Mouse (Mus musculus): ENCODE measurements at regions not wholly inside any gene's neighbourhood (a gene's known extent, or its start where the extent isn't known, plus 50 kb on each side); places are given as distances from the start of the nearest gene placed in this dataset.

- no peaks in the 10 kb centered on the region for H3K36me3 ChIP-seq
- WGBS: 77% methylated on average over 7 of the region's 7 CpGs
These were observed 653.9 kb downstream of the Fat4 start for GRCm38 (mm10) chr3:39540530-39541118.

GRCm38 (mm10) chr3:39559460-39560041 is 672.8 kb downstream of the Fat4 start:
- Histone ChIP-seq H3K27ac (no peak overlapping the region), H3K4me1 (no peaks in the 10 kb centered on the region), H3K36me3 (no peaks in the 10 kb centered on the region), H3K9me3 (no peaks in the 10 kb centered on the region), H3K27me3 (replicated peaks) (no peaks in the 10 kb centered on the region), H3K4me3 (no peak overlapping the region), H3K4me2 (replicated peaks) (no peak overlapping the region), H3K9ac (no peak overlapping the region)
- 87% methylated on average over 3 of the region's 3 CpGs for WGBS
- no peak for ATAC-seq (ENCODE audit: low FRiP score, low read depth)

More at GRCm38 (mm10) chr3:39540530-39541118, 653.9 kb downstream of the Fat4 start:
- Histone ChIP-seq H3K4me2 (replicated peaks) (no peak overlapping the region), H3K4me3 (no peak overlapping the region), H3K4me1 (no peaks in the 10 kb centered on the region), H3K9ac (no peak overlapping the region), H3K27me3 (replicated peaks) (no peaks in the 10 kb centered on the region), H3K27ac (no peak overlapping the region), H3K9me3 (no peaks in the 10 kb centered on the region)
- ATAC-seq (ENCODE audit: low FRiP score, low read depth): no peak

GRCm38 (mm10) chr3:39560951-39561350 is 674.2 kb downstream of the Fat4 start:
- H3K27me3 ChIP-seq (replicated peaks): no peaks in the 10 kb centered on the region
- no peak overlapping the region for H3K4me3 ChIP-seq
- 43% methylated on average over 1 of the region's 1 CpGs for WGBS
- no peaks in the 10 kb centered on the region for H3K4me1 ChIP-seq
- H3K27ac ChIP-seq: no peak overlapping the region
- no peak overlapping the region for H3K4me2 ChIP-seq (replicated peaks)
- no peaks in the 10 kb centered on the region for H3K36me3 ChIP-seq
- no peak overlapping the region for H3K9ac ChIP-seq
- H3K9me3 ChIP-seq: no peaks in the 10 kb centered on the region
- no peak for ATAC-seq (ENCODE audit: low FRiP score, low read depth)

GRCm38 (mm10) chr3:39571444-39572237 is 684.9 kb downstream of the Fat4 start:
- no peak for ATAC-seq (ENCODE audit: low FRiP score, low read depth)
- 79% methylated on average over 5 of the region's 5 CpGs for WGBS
- H3K4me2 ChIP-seq (replicated peaks): no peak overlapping the region

GRCm38 (mm10) chr3:39575200-39575599 is 688.5 kb downstream of the Fat4 start:
- no peak for ATAC-seq (ENCODE audit: low FRiP score, low read depth)
- 77% methylated on average over 3 of the region's 3 CpGs for WGBS
- H3K9me3 ChIP-seq: no peaks in the 10 kb centered on the region
- no peaks in the 10 kb centered on the region for H3K4me1 ChIP-seq
- no peak overlapping the region for H3K4me2 ChIP-seq (replicated peaks)
- no peak overlapping the region for H3K9ac ChIP-seq
- no peaks in the 10 kb centered on the region for H3K36me3 ChIP-seq
- no peaks in the 10 kb centered on the region for H3K27me3 ChIP-seq (replicated peaks)
- no peak overlapping the region for H3K4me3 ChIP-seq
- no peak overlapping the region for H3K27ac ChIP-seq

More at GRCm38 (mm10) chr3:39571444-39572237, 684.9 kb downstream of the Fat4 start:
- H3K27ac ChIP-seq: no peak overlapping the region
- no peak overlapping the region for H3K4me3 ChIP-seq
- H3K27me3 ChIP-seq (replicated peaks): no peaks in the 10 kb centered on the region
- H3K36me3 ChIP-seq: no peaks in the 10 kb centered on the region
- H3K4me1 ChIP-seq: no peaks in the 10 kb centered on the region
- no peaks in the 10 kb centered on the region for H3K9me3 ChIP-seq
- no peak overlapping the region for H3K9ac ChIP-seq

GRCm38 (mm10) chr3:39591312-39591711 is 704.6 kb downstream of the Fat4 start:
- H3K4me3 ChIP-seq: no peak overlapping the region
- H3K27ac ChIP-seq: no peak overlapping the region
- H3K9ac ChIP-seq: no peak overlapping the region
- H3K4me1 ChIP-seq: no peaks in the 10 kb centered on the region
- no peak overlapping the region for H3K4me2 ChIP-seq (replicated peaks)
- no peaks in the 10 kb centered on the region for H3K9me3 ChIP-seq
- H3K36me3 ChIP-seq: no peaks in the 10 kb centered on the region
- ATAC-seq (ENCODE audit: low FRiP score, low read depth): no peak
- WGBS: 89% methylated on average over 2 of the region's 2 CpGs
- H3K27me3 ChIP-seq (replicated peaks): no peaks in the 10 kb centered on the region

GRCm38 (mm10) chr3:39592349-39593117 is 705.8 kb downstream of the Fat4 start:
- Histone ChIP-seq H3K4me3 (no peak overlapping the region), H3K4me1 (no peaks in the 10 kb centered on the region)
- 91% methylated on average over 4 of the region's 4 CpGs for WGBS

GRCm38 (mm10) chr3:39609937-39610336 is 723.2 kb downstream of the Fat4 start:
- H3K27ac ChIP-seq: no peak overlapping the region
- ATAC-seq (ENCODE audit: low FRiP score, low read depth): peak; percentile 91
- H3K4me3 ChIP-seq: no peak overlapping the region
- H3K9me3 ChIP-seq: no peaks in the 10 kb centered on the region
- peaks cover 9% of the 10 kb centered on the region for H3K4me1 ChIP-seq
- no peak overlapping the region for H3K9ac ChIP-seq
- no peak overlapping the region for H3K4me2 ChIP-seq (replicated peaks)
- no peaks in the 10 kb centered on the region for H3K27me3 ChIP-seq (replicated peaks)
- H3K36me3 ChIP-seq: no peaks in the 10 kb centered on the region
- WGBS: 27% methylated on average over 3 of the region's 3 CpGs

More at GRCm38 (mm10) chr3:39592349-39593117, 705.8 kb downstream of the Fat4 start:
- H3K4me2 ChIP-seq (replicated peaks): no peak overlapping the region
- H3K9ac ChIP-seq: no peak overlapping the region
- no peak for ATAC-seq (ENCODE audit: low FRiP score, low read depth)
- no peaks in the 10 kb centered on the region for H3K9me3 ChIP-seq
- no peaks in the 10 kb centered on the region for H3K36me3 ChIP-seq
- no peak overlapping the region for H3K27ac ChIP-seq
- no peaks in the 10 kb centered on the region for H3K27me3 ChIP-seq (replicated peaks)

GRCm38 (mm10) chr3:39612408-39612807 is 725.7 kb downstream of the Fat4 start:
- Histone ChIP-seq H3K4me1 (peaks cover 9% of the 10 kb centered on the region), H3K4me2 (replicated peaks) (no peak overlapping the region), H3K27ac (no peak overlapping the region), H3K4me3 (no peak overlapping the region), H3K36me3 (no peaks in the 10 kb centered on the region), H3K9me3 (no peaks in the 10 kb centered on the region), H3K9ac (no peak overlapping the region), H3K27me3 (replicated peaks) (no peaks in the 10 kb centered on the region)
- no peak for ATAC-seq (ENCODE audit: low FRiP score, low read depth)
- 21% methylated on average over 7 of the region's 7 CpGs for WGBS

GRCm38 (mm10) chr3:39637924-39638323 is 751.2 kb downstream of the Fat4 start:
- Histone ChIP-seq H3K9ac (no peak overlapping the region), H3K9me3 (no peaks in the 10 kb centered on the region), H3K36me3 (no peaks in the 10 kb centered on the region), H3K4me3 (no peak overlapping the region), H3K4me1 (peaks cover 5% of the 10 kb centered on the region), H3K27ac (no peak overlapping the region), H3K4me2 (replicated peaks) (no peak overlapping the region), H3K27me3 (replicated peaks) (no peaks in the 10 kb centered on the region)
- no peak for ATAC-seq (ENCODE audit: low FRiP score, low read depth)
- 68% methylated on average over 5 of the region's 5 CpGs for WGBS

- no peak overlapping the region for H3K9ac ChIP-seq
- no peak overlapping the region for H3K4me3 ChIP-seq
- no peak for ATAC-seq (ENCODE audit: low FRiP score, low read depth)
- WGBS: 82% methylated on average over 3 of the region's 3 CpGs
- H3K27me3 ChIP-seq (replicated peaks): no peaks in the 10 kb centered on the region
- no peaks in the 10 kb centered on the region for H3K36me3 ChIP-seq
- H3K4me2 ChIP-seq (replicated peaks): no peak overlapping the region
- H3K4me1 ChIP-seq: peaks cover under 1% of the 10 kb centered on the region
- no peaks in the 10 kb centered on the region for H3K9me3 ChIP-seq
- no peak overlapping the region for H3K27ac ChIP-seq
These were observed 756.5 kb downstream of the Fat4 start for GRCm38 (mm10) chr3:39643194-39643593.

GRCm38 (mm10) chr3:39666817-39667216 is 780.1 kb downstream of the Fat4 start:
- WGBS: 83% methylated on average over 3 of the region's 3 CpGs
- Histone ChIP-seq H3K27me3 (replicated peaks) (no peaks in the 10 kb centered on the region), H3K4me1 (no peaks in the 10 kb centered on the region), H3K27ac (no peak overlapping the region), H3K4me3 (no peak overlapping the region), H3K9ac (no peak overlapping the region), H3K36me3 (no peaks in the 10 kb centered on the region), H3K4me2 (replicated peaks) (no peak overlapping the region), H3K9me3 (no peaks in the 10 kb centered on the region)
- no peak for ATAC-seq (ENCODE audit: low FRiP score, low read depth)

All from neural tube, embryonic 12.5 days (tissue).